Mouse (Mus musculus) CH12.LX (cell line): Measurements from ENCODE around the gene Hoxc5. TPM values are rescaled to one million over a fixed set of nuclear protein-coding genes. Genes with fewer than 3 reads are reported as not detected.

ENCODE experiments used
- DNase-seq: peaks from one replicate; pipeline ENCODE4 v3.0.0-alpha.2; 2013; ENCODE audit errors: extremely low read depth
- H3K27ac ChIP-seq: 2 replicates; pipeline ENCODE4 v1.5.1; 2012; ENCODE audit warnings: low read depth, mild to moderate bottlenecking, control low read depth, moderate library complexity; ENCODE audit not compliant: insufficient read depth
- H3K27me3 ChIP-seq: replicated peaks from 2 replicates; pipeline ENCODE3; 2012; ENCODE audit warnings: inconsistent platforms
- H3K36me3 ChIP-seq, 2 experiments: replicated peaks in 1 of 2; 2 replicates each; pipeline versions ENCODE3 to v1.6.1; 2012; ENCODE audit warnings: inconsistent platforms in 1 of 2, low read length in 1 of 2, mild to moderate bottlenecking in 1 of 2, mixed read lengths in 1 of 2, moderate library complexity in 1 of 2; ENCODE audit not compliant: control insufficient read depth in 1 of 2, insufficient read depth in 1 of 2
- H3K4me1 ChIP-seq, 2 experiments: 2 replicates each; pipeline ENCODE4 v1.6.1; 2012; ENCODE audit warnings: inconsistent platforms in 1 of 2, moderate library complexity in 1 of 2; ENCODE audit not compliant: insufficient read depth in 2 of 2, control insufficient read depth in 1 of 2
- H3K4me2 ChIP-seq: 2 replicates; pipeline ENCODE4 v1.6.1; 2012; ENCODE audit warnings: low read depth, mild to moderate bottlenecking, control low read depth; ENCODE audit not compliant: poor library complexity, insufficient read depth, severe bottlenecking
- H3K4me3 ChIP-seq, 3 experiments: fragments of 150-350 bp in 1 of 3; sonication (generic) in 1 of 3; replicated peaks in 1 of 3; 2 replicates each; pipeline versions ENCODE3 to v1.5.1; 2011 to 2012; ENCODE audit warnings: low read depth in 2 of 3, low read length in 2 of 3, mild to moderate bottlenecking in 2 of 3, moderate library complexity in 2 of 3, control low read depth in 1 of 3, improper control_type of control experiment in 1 of 3, inconsistent platforms in 1 of 3, mixed read lengths in 1 of 3; ENCODE audit not compliant: poor library complexity in 1 of 3
- H3K79me2 ChIP-seq: replicated peaks from 2 replicates; pipeline ENCODE4 v1.6.1; 2012; ENCODE audit warnings: mild to moderate bottlenecking, moderate library complexity; ENCODE audit not compliant: control insufficient read depth, poor library complexity, insufficient read depth, severe bottlenecking; ENCODE audit errors: extremely low read depth
- H3K9ac ChIP-seq: 2 replicates; pipeline ENCODE4 v1.6.1; 2012; ENCODE audit warnings: low read depth, mild to moderate bottlenecking, control low read depth, moderate library complexity; ENCODE audit not compliant: insufficient read depth
- H3K9me3 ChIP-seq: replicated peaks from 2 replicates; pipeline ENCODE3; 2012; ENCODE audit warnings: low read length, inconsistent platforms, mixed read lengths
- BHLHE40 ChIP-seq: IDR thresholded peaks from 2 replicates; pipeline ENCODE4 v1.6.1; 2011; ENCODE audit warnings: mild to moderate bottlenecking, low read depth, low read length, improper control_type of control experiment
- CHD1 ChIP-seq: IDR thresholded peaks from 2 replicates; pipeline ENCODE4 v1.6.1; 2012; ENCODE audit warnings: low read depth, low read length, improper control_type of control experiment, inconsistent platforms
- CHD2 ChIP-seq: IDR thresholded peaks from 2 replicates; pipeline ENCODE4 v1.6.1; 2011; ENCODE audit warnings: low read length, improper control_type of control experiment
- E2F4 ChIP-seq: IDR thresholded peaks from 2 replicates; pipeline ENCODE4 v1.6.1; 2011; ENCODE audit warnings: low read depth, low read length, improper control_type of control experiment; ENCODE audit not compliant: insufficient replicate concordance
- GABPA ChIP-seq: IDR thresholded peaks from 2 replicates; pipeline ENCODE4 v1.6.1; 2012; ENCODE audit warnings: low read depth, low read length, improper control_type of control experiment, inconsistent platforms; ENCODE audit not compliant: insufficient replicate concordance
- MEF2A ChIP-seq: IDR thresholded peaks from 2 replicates; pipeline ENCODE4 v1.6.1; 2014; ENCODE audit warnings: low read depth, mild to moderate bottlenecking, inconsistent platforms, low read length, improper control_type of control experiment, borderline replicate concordance
- MYC ChIP-seq: IDR thresholded peaks from 2 replicates; pipeline ENCODE4 v1.6.1; 2011; ENCODE audit warnings: low read depth, mild to moderate bottlenecking, improper control_type of control experiment, low read length
- NELFE ChIP-seq: IDR thresholded peaks from 2 replicates; pipeline ENCODE4 v1.6.1; 2011; ENCODE audit warnings: low read depth, low read length, improper control_type of control experiment
- RAD21 ChIP-seq: IDR thresholded peaks from 2 replicates; pipeline ENCODE4 v1.6.1; 2011; ENCODE audit warnings: low read depth, mild to moderate bottlenecking, low read length, improper control_type of control experiment, moderate library complexity
- USF2 ChIP-seq: conservative IDR thresholded peaks from 2 replicates; pipeline ENCODE4 v1.6.1; 2011; ENCODE audit warnings: low read depth, low read length, improper control_type of control experiment
- ZNF384 ChIP-seq: IDR thresholded peaks from 2 replicates; pipeline ENCODE4 v1.6.1; 2012; ENCODE audit warnings: low read depth, low read length, improper control_type of control experiment, inconsistent platforms
- dilution Hi-C: fragments of 300-500 bp; cut with MboI; formaldehyde crosslinking; loops from 2 replicates; pipeline ENCODE4 v1.14.3; 2020; ENCODE audit warnings: low sequenced_read_pairs; ENCODE audit not compliant: extremely low pct_unique_long_range_greater_than_20kb, extremely low pct_ligation_motif_present
- in situ Hi-C: fragments of 300-500 bp; cut with MboI; formaldehyde crosslinking; loops from 3 replicates; pipeline ENCODE4 v1.14.3; 2019; ENCODE audit warnings: low sequenced_read_pairs, low pct_ligation_motif_present, low pct_unique_long_range_greater_than_20kb, mixed read lengths
- polyA plus RNA-seq: library from polyadenylated mRNA; unstranded; fragments of >175 nt; gene quantifications from 2 replicates; pipeline ENCODE4 v1.2.1, GENCODE M21; 2012; ENCODE audit warnings: low read depth; ENCODE audit not compliant: insufficient read length
- total RNA-seq, 2 experiments: library from RNA; depleted of rRNA; stranded (reverse); fragments of 300-350 nt in 1 of 2; fragments of >200 nt in 1 of 2; gene quantifications; 2 replicates each; pipeline ENCODE4 v1.2.3; 2012 to 2014

Hoxc5 gene
- total and polyA plus RNA-seq, 3 experiments = 0.15 to 0.16 TPM; not detected in 1

- peak; percentile 65 for DNase-seq
- Histone ChIP-seq H3K27me3 (peaks cover 7% of the 10 kb centered on the region), H3K79me2 (no peaks in the 10 kb centered on the region), H3K4me1 (peaks cover 14 to 65% of the 10 kb centered on the region in 2 experiments), H3K9me3 (no peaks in the 10 kb centered on the region), H3K4me2 (peak overlapping the region; percentile 65), H3K27ac (peak overlapping the region; percentile 64), H3K9ac (peak overlapping the region; percentile 84), H3K4me3 (peak overlapping the region in 2 of 3 experiments; percentile 50 to 66), H3K36me3 (no peaks in the 10 kb centered on the region)
- in situ Hi-C loops (no loop called here), dilution Hi-C loops (loop anchor here (10.0 kb wide), 1 partner anchor 175 kb away; no protein-coding TSS in a partner anchor)
- TF ChIP-seq CHD2 (peak; percentile 43; the same call in 1 of the 2 replicates), CHD1 (0 out of 2 replicates have a peak, but pooled peaks have one; percentile 5), RAD21 (no peak)
Observed at GRCm38 (mm10) chr15:102999955-103000354, 32.7 kb downstream of the Hoxc5 start.

- in situ Hi-C loops (no loop called here), dilution Hi-C loops (no loop called here)
- Histone ChIP-seq H3K27ac (no peak overlapping the region), H3K4me1 (peaks cover 18 to 71% of the 10 kb centered on the region in 2 experiments), H3K9me3 (no peaks in the 10 kb centered on the region), H3K36me3 (no peaks in the 10 kb centered on the region), H3K4me3 (peak overlapping the region in 1 of 3 experiments; percentile 66), H3K9ac (no peak overlapping the region), H3K27me3 (peaks cover 6% of the 10 kb centered on the region), H3K4me2 (no peak overlapping the region), H3K79me2 (no peaks in the 10 kb centered on the region)
- no peak for DNase-seq
- TF ChIP-seq E2F4 (no peak), BHLHE40 (0 out of 2 replicates have a peak, but pooled peaks have one; percentile 22)
Observed at GRCm38 (mm10) chr15:103000501-103000901, 33.3 kb downstream of the Hoxc5 start.

- TF ChIP-seq CHD1 = no peak
- TF ChIP-seq MEF2A = peak; percentile 61; the same call in 1 of the 2 replicates
- Histone ChIP-seq H3K9me3 (no peaks in the 10 kb centered on the region), H3K79me2 (no peaks in the 10 kb centered on the region), H3K36me3 (no peaks in the 10 kb centered on the region), H3K4me2 (peak overlapping the region; percentile 27; the same call in 1 of the 2 replicates), H3K9ac (no peak overlapping the region), H3K4me1 (peaks cover 18 to 79% of the 10 kb centered on the region in 2 experiments), H3K4me3 (peak overlapping the region in 1 of 3 experiments; percentile 66), H3K27me3 (peaks cover 3% of the 10 kb centered on the region), H3K27ac (no peak overlapping the region)
- DNase-seq = no peak
- in situ Hi-C loops = no loop called here
- dilution Hi-C loops = no loop called here
Observed at GRCm38 (mm10) chr15:103001370-103001769, 34.1 kb downstream of the Hoxc5 start.

- H3K27me3 ChIP-seq = no peaks in the 10 kb centered on the region
- in situ Hi-C loops = no loop called here
- no peaks in the 10 kb centered on the region for H3K9me3 ChIP-seq
- H3K4me1 ChIP-seq = peaks cover 18 to 87% of the 10 kb centered on the region in 2 experiments
- H3K9ac ChIP-seq = no peak overlapping the region
- H3K4me2 ChIP-seq = no peak overlapping the region
- H3K36me3 ChIP-seq = no peaks in the 10 kb centered on the region
- TF ChIP-seq MYC (no peak), USF2 (no peak), NELFE (no peak), GABPA (no peak), ZNF384 (no peak)
- TF ChIP-seq, all 38 proteins: peak for 0
- Histone ChIP-seq H3K4me3 (peak overlapping the region in 1 of 3 experiments; percentile 9), H3K27ac (no peak overlapping the region), H3K79me2 (no peaks in the 10 kb centered on the region)
- dilution Hi-C loops = no loop called here
- no peak for DNase-seq
Observed at GRCm38 (mm10) chr15:103002156-103002555, 34.9 kb downstream of the Hoxc5 start.
